In genomic region chr6:142639301-142639700, GRCm38 (mm10) we compare ENCODE assay signal across 28 mouse cellular contexts.
"Had no signal": no experiment of that assay in that cellular context is flagged by ENCODE, and none has a peak within 500 bp of the region (broad histone marks: within the 10 kb centered on the region; RNA-seq: fewer than 3 reads in every experiment).

No protein-coding gene starts in this region.

- H3K4me3 ChIP-seq: embryonic facial prominence, embryonic 10.5 days; embryonic facial prominence, embryonic 12.5 days; embryonic facial prominence, embryonic 13.5 days; embryonic facial prominence, embryonic 15.5 days; erythroblast, embryonic 14.5 days; forebrain, embryonic 10.5 days; forebrain, embryonic 12.5 days; forebrain, embryonic 13.5 days; forebrain, embryonic 15.5 days; gastrocnemius, adult 2 months; heart, adult 2 months had no signal

- H3K4me1 ChIP-seq: embryonic facial prominence, embryonic 15.5 days had no signal

- H3K27ac ChIP-seq: embryonic facial prominence, embryonic 10.5 days; embryonic facial prominence, embryonic 12.5 days; embryonic facial prominence, embryonic 13.5 days; embryonic facial prominence, embryonic 15.5 days; forebrain, embryonic 10.5 days; forebrain, embryonic 12.5 days; forebrain, embryonic 13.5 days; forebrain, embryonic 15.5 days; gastrocnemius, adult 2 months; heart, adult 2 months had no signal

- DNase-seq: cerebellum, adult 2 months; cerebellum, adult 8-10 months; cerebellum, adult 9-10 months; cerebellum, adult 9-11 months; cerebellum, postnatal 10 days; cerebellum, postnatal 14 days; cerebellum, postnatal 25 days; cerebellum, postnatal 36 days; embryo, embryonic 11 days; forebrain, postnatal 0 days; gastrocnemius, adult 2 months; gastrocnemius, postnatal 10 days; gastrocnemius, postnatal 14 days; gastrocnemius, postnatal 25 days; gastrocnemius, postnatal 36 days; heart, adult 18-20 months; heart, adult 2 months had no signal

- H3K9ac ChIP-seq: embryonic facial prominence, embryonic 12.5 days; embryonic facial prominence, embryonic 13.5 days; embryonic facial prominence, embryonic 15.5 days; forebrain, embryonic 12.5 days; forebrain, embryonic 13.5 days; forebrain, embryonic 15.5 days; forebrain, postnatal 0 days had no signal

- H3K4me2 ChIP-seq: embryonic facial prominence, embryonic 12.5 days; embryonic facial prominence, embryonic 13.5 days; embryonic facial prominence, embryonic 15.5 days; forebrain, embryonic 12.5 days; forebrain, embryonic 13.5 days; forebrain, embryonic 15.5 days had no signal

- H3K9me3 ChIP-seq: embryonic facial prominence, embryonic 10.5 days; embryonic facial prominence, embryonic 12.5 days; embryonic facial prominence, embryonic 13.5 days; embryonic facial prominence, embryonic 15.5 days; forebrain, embryonic 10.5 days; forebrain, embryonic 12.5 days; forebrain, embryonic 13.5 days; forebrain, embryonic 15.5 days had no signal

- H3K27me3 ChIP-seq: embryonic facial prominence, embryonic 12.5 days; embryonic facial prominence, embryonic 13.5 days; embryonic facial prominence, embryonic 15.5 days; forebrain, embryonic 12.5 days; forebrain, embryonic 13.5 days; forebrain, embryonic 15.5 days had no signal

- ATAC-seq: forebrain, embryonic 13.5 days; forebrain, embryonic 14.5 days; forebrain, embryonic 15.5 days; forebrain, embryonic 16.5 days; forebrain, postnatal 0 days had no signal

- H3K36me3 ChIP-seq: embryonic facial prominence, embryonic 10.5 days; embryonic facial prominence, embryonic 12.5 days; embryonic facial prominence, embryonic 13.5 days; embryonic facial prominence, embryonic 15.5 days; forebrain, embryonic 10.5 days; forebrain, embryonic 12.5 days; forebrain, embryonic 15.5 days had no signal
